Mouse (Mus musculus): ENCODE results near the gene Pltp. TPM values are rescaled to one million over a fixed set of nuclear protein-coding genes. Genes with fewer than 3 reads are reported as not detected.
A peak's percentile ranks its signal among the peaks of the same experiment; 100 is the strongest.

Gene Pltp
- polyA plus RNA-seq, 1 experiment from 2014 or later: 83.9 TPM

GRCm38 (mm10) chr2:164894048-164894447 is 36.5 kb upstream of the Pltp start:
- no peak for ATAC-seq
- Histone ChIP-seq H3K36me3 (ENCODE audit: control insufficient read depth, insufficient read depth, low read length) (peaks cover 84% of the 10 kb centered on the region), H3K4me3 (ENCODE audit: low read depth, low read length) (no peak overlapping the region), H3K9ac (ENCODE audit: low read depth, low read length) (no peak overlapping the region), H3K4me1 (ENCODE audit: control insufficient read depth, insufficient read depth, low read length) (no peaks in the 10 kb centered on the region), H3K27ac (ENCODE audit: low read length) (no peak overlapping the region), H3K4me2 (ENCODE audit: low read length) (no peak overlapping the region), H3K27me3 (ENCODE audit: control insufficient read depth, insufficient read depth, low read depth, low read length) (no peaks in the 10 kb centered on the region), H3K9me3 (replicated peaks; ENCODE audit: control insufficient read depth, low read length, poor library complexity, severe bottlenecking) (no peaks in the 10 kb centered on the region)
- WGBS: 69% methylated on average over 5 of the region's 5 CpGs

GRCm38 (mm10) chr2:164892696-164893216 is 35.2 kb upstream of the Pltp start:
- no peaks in the 10 kb centered on the region for H3K9me3 ChIP-seq (replicated peaks; ENCODE audit: control insufficient read depth, low read length, poor library complexity, severe bottlenecking)
- no peak overlapping the region for H3K9ac ChIP-seq (ENCODE audit: low read depth, low read length)
- 86% methylated on average over 6 of the region's 6 CpGs for WGBS
- no peak overlapping the region for H3K4me2 ChIP-seq (ENCODE audit: low read length)
- H3K36me3 ChIP-seq (ENCODE audit: control insufficient read depth, insufficient read depth, low read length): peaks cover 80% of the 10 kb centered on the region
- no peaks in the 10 kb centered on the region for H3K4me1 ChIP-seq (ENCODE audit: control insufficient read depth, insufficient read depth, low read length)
- ATAC-seq: no peak
- no peak overlapping the region for H3K27ac ChIP-seq (ENCODE audit: low read length)
- no peaks in the 10 kb centered on the region for H3K27me3 ChIP-seq (ENCODE audit: control insufficient read depth, insufficient read depth, low read depth, low read length)
- no peak overlapping the region for H3K4me3 ChIP-seq (ENCODE audit: low read depth, low read length)

- H3K27ac ChIP-seq (ENCODE audit: low read length): no peak overlapping the region
- H3K4me2 ChIP-seq (ENCODE audit: low read length): no peak overlapping the region
- 87% methylated on average over 15 of the region's 15 CpGs for WGBS
- H3K4me3 ChIP-seq (ENCODE audit: low read depth, low read length): no peak overlapping the region
- H3K9ac ChIP-seq (ENCODE audit: low read depth, low read length): no peak overlapping the region
- no peaks in the 10 kb centered on the region for H3K27me3 ChIP-seq (ENCODE audit: control insufficient read depth, insufficient read depth, low read depth, low read length)
- peaks cover 76% of the 10 kb centered on the region for H3K36me3 ChIP-seq (ENCODE audit: control insufficient read depth, insufficient read depth, low read length)
- no peak for ATAC-seq
- H3K4me1 ChIP-seq (ENCODE audit: control insufficient read depth, insufficient read depth, low read length): no peaks in the 10 kb centered on the region
- H3K9me3 ChIP-seq (replicated peaks; ENCODE audit: control insufficient read depth, low read length, poor library complexity, severe bottlenecking): no peaks in the 10 kb centered on the region
These were observed 34.6 kb upstream of the Pltp start for GRCm38 (mm10) chr2:164891908-164892695.

GRCm38 (mm10) chr2:164891056-164891834 is 33.7 kb upstream of the Pltp start:
- H3K36me3 ChIP-seq (ENCODE audit: control insufficient read depth, insufficient read depth, low read length): peaks cover 78% of the 10 kb centered on the region
- no peak overlapping the region for H3K4me3 ChIP-seq (ENCODE audit: low read depth, low read length)
- WGBS: 88% methylated on average over 13 of the region's 13 CpGs
- H3K9me3 ChIP-seq (replicated peaks; ENCODE audit: control insufficient read depth, low read length, poor library complexity, severe bottlenecking): no peaks in the 10 kb centered on the region
- no peak for ATAC-seq
- H3K4me2 ChIP-seq (ENCODE audit: low read length): no peak overlapping the region
- H3K4me1 ChIP-seq (ENCODE audit: control insufficient read depth, insufficient read depth, low read length): no peaks in the 10 kb centered on the region
- H3K9ac ChIP-seq (ENCODE audit: low read depth, low read length): no peak overlapping the region
- no peak overlapping the region for H3K27ac ChIP-seq (ENCODE audit: low read length)
- H3K27me3 ChIP-seq (ENCODE audit: control insufficient read depth, insufficient read depth, low read depth, low read length): no peaks in the 10 kb centered on the region

GRCm38 (mm10) chr2:164890411-164891049 is 33.0 kb upstream of the Pltp start:
- no peaks in the 10 kb centered on the region for H3K9me3 ChIP-seq (replicated peaks; ENCODE audit: control insufficient read depth, low read length, poor library complexity, severe bottlenecking)
- no peaks in the 10 kb centered on the region for H3K27me3 ChIP-seq (ENCODE audit: control insufficient read depth, insufficient read depth, low read depth, low read length)
- 93% methylated on average over 23 of the region's 24 CpGs for WGBS
- no peak overlapping the region for H3K9ac ChIP-seq (ENCODE audit: low read depth, low read length)
- H3K4me1 ChIP-seq (ENCODE audit: control insufficient read depth, insufficient read depth, low read length): peaks cover 3% of the 10 kb centered on the region; the same call in 1 of the 2 replicates
- no peak for ATAC-seq
- H3K27ac ChIP-seq (ENCODE audit: low read length): no peak overlapping the region
- H3K36me3 ChIP-seq (ENCODE audit: control insufficient read depth, insufficient read depth, low read length): peaks cover 77% of the 10 kb centered on the region
- H3K4me2 ChIP-seq (ENCODE audit: low read length): no peak overlapping the region
- H3K4me3 ChIP-seq (ENCODE audit: low read depth, low read length): no peak overlapping the region

- WGBS: 95% methylated on average over 2 of the region's 2 CpGs
- Histone ChIP-seq H3K4me3 (ENCODE audit: low read depth, low read length) (no peak overlapping the region), H3K9me3 (replicated peaks; ENCODE audit: control insufficient read depth, low read length, poor library complexity, severe bottlenecking) (no peaks in the 10 kb centered on the region), H3K36me3 (ENCODE audit: control insufficient read depth, insufficient read depth, low read length) (peaks cover 77% of the 10 kb centered on the region), H3K27ac (ENCODE audit: low read length) (no peak overlapping the region), H3K9ac (ENCODE audit: low read depth, low read length) (no peak overlapping the region), H3K27me3 (ENCODE audit: control insufficient read depth, insufficient read depth, low read depth, low read length) (no peaks in the 10 kb centered on the region), H3K4me1 (ENCODE audit: control insufficient read depth, insufficient read depth, low read length) (peaks cover 3% of the 10 kb centered on the region; the same call in 1 of the 2 replicates), H3K4me2 (ENCODE audit: low read length) (no peak overlapping the region)
- no peak for ATAC-seq
These were observed 32.4 kb upstream of the Pltp start for GRCm38 (mm10) chr2:164889960-164890359.

- 87% methylated on average over 12 of the region's 12 CpGs for WGBS
- no peak for ATAC-seq
- H3K9ac ChIP-seq (ENCODE audit: low read depth, low read length): no peak overlapping the region
- H3K9me3 ChIP-seq (replicated peaks; ENCODE audit: control insufficient read depth, low read length, poor library complexity, severe bottlenecking): no peaks in the 10 kb centered on the region
- H3K36me3 ChIP-seq (ENCODE audit: control insufficient read depth, insufficient read depth, low read length): peaks cover 78% of the 10 kb centered on the region
- H3K27me3 ChIP-seq (ENCODE audit: control insufficient read depth, insufficient read depth, low read depth, low read length): no peaks in the 10 kb centered on the region
- no peak overlapping the region for H3K4me3 ChIP-seq (ENCODE audit: low read depth, low read length)
- H3K27ac ChIP-seq (ENCODE audit: low read length): no peak overlapping the region
- H3K4me2 ChIP-seq (ENCODE audit: low read length): no peak overlapping the region
- H3K4me1 ChIP-seq (ENCODE audit: control insufficient read depth, insufficient read depth, low read length): peaks cover 3% of the 10 kb centered on the region; the same call in 1 of the 2 replicates
These were observed 31.5 kb upstream of the Pltp start for GRCm38 (mm10) chr2:164888996-164889395.

GRCm38 (mm10) chr2:164886617-164887016 is 29.1 kb upstream of the Pltp start:
- Histone ChIP-seq H3K9me3 (replicated peaks; ENCODE audit: control insufficient read depth, low read length, poor library complexity, severe bottlenecking) (no peaks in the 10 kb centered on the region), H3K4me1 (ENCODE audit: control insufficient read depth, insufficient read depth, low read length) (peaks cover 3% of the 10 kb centered on the region; the same call in 1 of the 2 replicates), H3K4me2 (ENCODE audit: low read length) (no peak overlapping the region), H3K27ac (ENCODE audit: low read length) (no peak overlapping the region), H3K36me3 (ENCODE audit: control insufficient read depth, insufficient read depth, low read length) (peaks cover 61% of the 10 kb centered on the region), H3K9ac (ENCODE audit: low read depth, low read length) (0 out of 2 replicates have a peak overlapping the region, but pooled peaks have one; percentile 10), H3K4me3 (ENCODE audit: low read depth, low read length) (no peak overlapping the region), H3K27me3 (ENCODE audit: control insufficient read depth, insufficient read depth, low read depth, low read length) (no peaks in the 10 kb centered on the region)
- no peak for ATAC-seq
- 87% methylated on average over 10 of the region's 10 CpGs for WGBS
